Mouse (Mus musculus) lung, embryonic 16.5 days (tissue): Measurements from ENCODE around the gene Polg2. TPM values are rescaled to one million over a fixed set of nuclear protein-coding genes. Genes with fewer than 3 reads are reported as not detected.
"Not testable (repeated sequence)": the region's sequence is repeated elsewhere in the genome, so short reads cannot be mapped to it uniquely, and the experiment has no call there.

Experiments
- ATAC-seq: fragments of 200-750 bp; cut with Nextera tagmentation; 2 replicates; pipeline ENCODE4 v1.8.0; 2017; ENCODE audit warnings: low read depth, mild to moderate bottlenecking, moderate library complexity
- H3K27ac ChIP-seq: fragments of 300-500 bp; sonication (generic); 2 replicates; pipeline ENCODE4 v1.5.1; 2014; ENCODE audit warnings: mild to moderate bottlenecking, control low read depth, low read length
- H3K27me3 ChIP-seq: fragments of 300-500 bp; sonication (generic); 2 replicates; pipeline ENCODE4 v1.6.1; 2014; ENCODE audit warnings: low read depth, low read length, mixed read lengths; ENCODE audit not compliant: control insufficient read depth, insufficient read depth
- H3K36me3 ChIP-seq: fragments of 300-500 bp; sonication (generic); 2 replicates; pipeline ENCODE4 v1.6.1; 2014; ENCODE audit warnings: low read length; ENCODE audit not compliant: control insufficient read depth, insufficient read depth
- H3K4me1 ChIP-seq: fragments of 300-500 bp; sonication (generic); replicated peaks from 2 replicates; pipeline ENCODE4 v1.6.1; 2014; ENCODE audit warnings: low read length, mixed read lengths; ENCODE audit not compliant: control insufficient read depth, insufficient read depth
- H3K4me2 ChIP-seq: fragments of 300-500 bp; sonication (generic); 2 replicates; pipeline ENCODE4 v1.6.1; 2014; ENCODE audit warnings: low read depth, low read length, control low read depth
- H3K4me3 ChIP-seq: fragments of 300-500 bp; sonication (generic); 2 replicates; pipeline ENCODE4 v1.5.1; 2014; ENCODE audit warnings: mild to moderate bottlenecking, low read length, control low read depth
- H3K9ac ChIP-seq: fragments of 300-500 bp; sonication (generic); 2 replicates; pipeline ENCODE4 v1.6.1; 2014; ENCODE audit warnings: low read length, control low read depth
- H3K9me3 ChIP-seq: fragments of 300-500 bp; sonication (generic); 2 replicates; pipeline ENCODE4 v1.6.1; 2016; ENCODE audit warnings: low read length; ENCODE audit not compliant: control insufficient read depth
- WGBS: fragments of 180-500 bp; shearing (Covaris S2); extraction: QIAGEN DNeasy Blood & Tissue Kit; methylation state at CpG from one replicate; pipeline ENCODE4 v1.1.7; 2014; 5-methylcytosine and 5-hydroxymethylcytosine counted together
- polyA plus RNA-seq: library from polyadenylated mRNA; unstranded; fragments of >200 nt; fragmentation: Nextera tagmentation; extraction: Ambion mirVana; gene quantifications from 2 replicates; pipeline ENCODE4 v1.2.1, GENCODE M21; 2015

The Polg2 gene
- polyA plus RNA-seq, 1 experiment from 2014 or later = 9.0 TPM

- not testable (repeated sequence) for H3K9me3 ChIP-seq, H3K27me3 ChIP-seq, H3K4me3 ChIP-seq, ATAC-seq, H3K27ac ChIP-seq, H3K4me2 ChIP-seq, H3K9ac ChIP-seq, H3K4me1 ChIP-seq
- H3K36me3 ChIP-seq = peaks cover 30% of the 10 kb centered on the region
- 40% methylated on average over 1 of the region's 1 CpGs for WGBS
Observed at GRCm38 (mm10) chr11:106807442-106807841, 28.1 kb upstream of the Polg2 start.

DNA sequence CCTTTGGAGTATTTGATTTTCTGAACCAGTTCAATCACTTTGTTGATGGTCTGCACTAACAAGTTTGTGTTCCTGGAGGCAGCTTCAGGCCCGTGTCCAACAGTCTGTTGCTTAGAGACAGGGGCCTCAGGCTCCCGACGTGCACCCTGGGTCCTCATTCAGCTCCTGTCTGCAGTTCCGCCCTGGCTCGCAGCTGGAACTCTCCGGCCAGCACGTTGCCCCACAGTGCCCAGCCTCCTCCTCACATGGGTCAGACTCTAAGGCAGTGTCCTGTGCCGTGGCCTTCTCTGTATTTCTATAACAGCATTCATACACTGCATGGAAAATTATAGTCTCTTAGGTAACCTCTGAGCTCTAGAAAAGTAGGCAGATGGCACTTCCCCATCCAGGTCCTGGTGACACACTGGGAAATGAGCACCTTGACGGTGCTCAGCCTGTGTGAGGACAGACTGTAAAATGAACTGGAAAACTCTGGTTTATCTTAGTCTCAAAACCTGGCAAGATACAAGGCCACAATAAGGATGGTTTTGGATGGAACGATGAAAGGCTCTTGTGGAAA, 22.8 kb upstream of the Polg2 start:
- WGBS = 89% methylated on average over 10 of the region's 10 CpGs
- H3K27ac ChIP-seq = no peak overlapping the region
- H3K4me3 ChIP-seq = no peak overlapping the region
- no peaks in the 10 kb centered on the region for H3K4me1 ChIP-seq
- ATAC-seq = no peak
- peaks cover 42% of the 10 kb centered on the region for H3K36me3 ChIP-seq
- H3K4me2 ChIP-seq = no peak overlapping the region
- peaks cover 4% of the 10 kb centered on the region; the same call in 1 of the 2 replicates for H3K9me3 ChIP-seq
- H3K9ac ChIP-seq = no peak overlapping the region
- no peaks in the 10 kb centered on the region for H3K27me3 ChIP-seq

DNA sequence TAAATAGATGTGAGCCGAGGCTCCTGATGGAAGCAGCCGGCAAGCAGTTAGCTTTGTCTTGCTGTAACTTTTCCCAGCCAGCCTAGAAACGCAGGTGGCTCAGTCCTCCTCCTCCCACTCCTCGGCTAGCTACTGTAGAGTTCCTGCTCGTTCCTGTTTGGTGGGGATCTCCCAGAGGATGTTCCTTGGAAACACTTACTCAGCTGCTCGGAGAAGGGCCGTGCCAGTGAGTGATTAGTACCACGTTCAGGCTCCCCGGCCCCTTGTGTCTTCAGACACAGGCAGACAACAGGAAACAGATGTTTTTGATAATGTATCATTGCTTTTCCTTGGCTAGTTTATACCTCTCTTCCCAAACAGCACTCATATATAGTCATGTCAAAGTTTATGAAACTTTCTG, 16.3 kb upstream of the Polg2 start:
- peak; percentile 52; the same call in 1 of the 2 replicates for ATAC-seq

DNA sequence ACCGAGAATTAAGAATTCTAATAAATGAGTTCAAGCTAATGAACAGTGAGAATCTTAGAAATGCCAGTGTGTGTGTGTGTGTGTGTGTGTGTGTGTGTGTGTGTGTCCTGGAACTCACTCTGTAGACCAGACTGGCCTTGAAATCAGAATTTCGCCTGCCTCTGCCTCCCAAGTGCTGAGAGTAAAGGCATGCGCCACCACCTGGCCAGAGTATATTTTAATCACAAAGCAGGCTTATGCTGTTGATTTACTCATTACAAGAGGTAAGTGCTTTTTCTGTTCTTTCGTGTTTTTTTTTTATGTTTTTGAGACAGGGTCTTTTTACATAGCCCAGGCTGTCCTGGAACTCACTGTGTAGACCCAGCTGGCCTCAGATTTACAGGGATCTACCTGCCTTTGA, 14.5 kb upstream of the Polg2 start:
- H3K9me3 ChIP-seq = peaks cover 4% of the 10 kb centered on the region; the same call in 1 of the 2 replicates
- H3K27ac ChIP-seq = no peak overlapping the region
- H3K4me2 ChIP-seq = no peak overlapping the region
- H3K4me1 ChIP-seq = peaks cover 5% of the 10 kb centered on the region; the same call in 1 of the 2 replicates
- H3K27me3 ChIP-seq = no peaks in the 10 kb centered on the region
- no peak overlapping the region for H3K9ac ChIP-seq
- 80% methylated on average over 4 of the region's 4 CpGs for WGBS
- ATAC-seq = no peak
- peaks cover 21% of the 10 kb centered on the region for H3K36me3 ChIP-seq
- H3K4me3 ChIP-seq = no peak overlapping the region

More for the DNA sequence above, 16.3 kb upstream of the Polg2 start:
- peaks cover 4% of the 10 kb centered on the region; the same call in 1 of the 2 replicates for H3K9me3 ChIP-seq
- no peak overlapping the region for H3K4me2 ChIP-seq
- no peak overlapping the region for H3K27ac ChIP-seq
- peaks cover 26% of the 10 kb centered on the region for H3K36me3 ChIP-seq
- 55% methylated on average over 9 of the region's 9 CpGs for WGBS
- 0 out of 2 replicates have a peak, but pooled peaks cover 2% of the 10 kb centered on the region for H3K4me1 ChIP-seq
- no peak overlapping the region for H3K9ac ChIP-seq
- no peaks in the 10 kb centered on the region for H3K27me3 ChIP-seq
- no peak overlapping the region for H3K4me3 ChIP-seq

DNA sequence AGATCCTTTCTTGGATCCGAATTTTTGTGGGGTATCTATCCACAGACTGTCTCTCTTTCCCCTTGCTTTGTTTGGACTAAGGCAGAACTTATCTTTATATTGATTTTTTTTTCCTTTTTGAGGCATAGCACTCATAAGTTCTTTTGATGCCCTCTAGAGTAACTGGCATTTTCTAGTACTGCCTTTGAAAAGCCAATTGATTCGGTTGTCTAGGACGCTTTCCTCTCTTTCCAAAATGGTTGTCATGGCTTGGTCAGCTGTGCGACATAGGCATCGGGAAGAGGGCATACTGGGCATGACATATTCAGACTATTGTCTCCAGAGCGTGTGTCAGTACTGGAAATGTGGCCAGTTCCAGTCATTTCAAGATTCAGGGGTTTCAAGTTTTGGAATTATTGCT, 10.3 kb upstream of the Polg2 start:
- peak overlapping the region; percentile 99 for H3K27ac ChIP-seq
- H3K4me2 ChIP-seq = peak overlapping the region; percentile 90
- H3K36me3 ChIP-seq = peaks cover 19% of the 10 kb centered on the region
- H3K9ac ChIP-seq = peak overlapping the region; percentile 98
- 0% methylated on average over 6 of the region's 6 CpGs for WGBS
- H3K9me3 ChIP-seq = no peaks in the 10 kb centered on the region
- no peak for ATAC-seq
- H3K4me3 ChIP-seq = peak overlapping the region; percentile 70
- no peaks in the 10 kb centered on the region for H3K27me3 ChIP-seq
- peaks cover 9% of the 10 kb centered on the region for H3K4me1 ChIP-seq

DNA sequence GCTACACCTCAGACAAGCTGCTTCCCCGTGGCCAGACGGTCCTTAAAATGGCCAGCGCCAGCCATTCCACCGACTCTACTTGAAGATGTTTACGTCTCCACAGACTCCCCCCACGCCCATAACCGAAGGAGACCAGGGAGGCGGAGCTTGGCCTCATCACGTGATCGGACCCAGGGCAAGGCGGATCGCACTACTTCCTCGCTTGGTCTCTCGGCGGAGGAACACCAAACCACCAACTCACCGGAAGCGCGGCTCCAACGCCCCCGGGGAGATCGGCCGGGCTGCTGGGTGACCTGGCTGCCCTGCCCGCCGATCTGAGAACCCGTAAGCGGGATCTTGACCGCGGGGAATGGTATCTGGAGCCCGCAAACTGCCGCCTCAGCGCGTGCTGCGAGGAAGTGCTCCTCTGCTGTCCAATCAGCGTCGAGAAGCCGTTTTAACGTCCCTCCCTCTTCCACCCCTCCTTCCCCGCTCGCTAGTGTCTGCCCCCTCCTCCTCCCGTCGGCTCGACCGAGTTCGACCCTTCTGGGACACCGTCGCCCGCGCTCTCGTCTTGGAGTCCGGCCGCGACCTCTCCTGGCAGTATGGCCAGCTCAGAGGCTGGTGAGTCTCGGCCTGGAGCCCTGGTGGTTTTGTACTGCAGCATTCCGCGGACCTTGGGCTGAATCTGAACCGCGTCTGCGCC, 9.6 kb upstream of the Polg2 start, which contains the start of the genes Ddx5 and Cep95:
Ddx5 (minus strand) TSS at position 411 of the 685 bp plus-strand sequence.
Cep95 (plus strand) TSS at position 478 of the 685 bp plus-strand sequence.
- H3K4me1 ChIP-seq = peaks cover 9% of the 10 kb centered on the region
- H3K4me3 ChIP-seq = peak within 1 kb of the TSS; percentile 70
- H3K9me3 ChIP-seq = no peaks in the 10 kb centered on the region
- H3K27me3 ChIP-seq = no peaks in the 10 kb centered on the region
- H3K27ac ChIP-seq = peak within 1 kb of the TSS; percentile 99
- peak within 1 kb of the TSS; percentile 98 for H3K9ac ChIP-seq
- under 1% methylated on average over 58 of the region's 58 CpGs for WGBS
- peaks cover 25% of the 10 kb centered on the region for H3K36me3 ChIP-seq
- peak; percentile 93 for ATAC-seq
- peak within 1 kb of the TSS; percentile 90 for H3K4me2 ChIP-seq

DNA sequence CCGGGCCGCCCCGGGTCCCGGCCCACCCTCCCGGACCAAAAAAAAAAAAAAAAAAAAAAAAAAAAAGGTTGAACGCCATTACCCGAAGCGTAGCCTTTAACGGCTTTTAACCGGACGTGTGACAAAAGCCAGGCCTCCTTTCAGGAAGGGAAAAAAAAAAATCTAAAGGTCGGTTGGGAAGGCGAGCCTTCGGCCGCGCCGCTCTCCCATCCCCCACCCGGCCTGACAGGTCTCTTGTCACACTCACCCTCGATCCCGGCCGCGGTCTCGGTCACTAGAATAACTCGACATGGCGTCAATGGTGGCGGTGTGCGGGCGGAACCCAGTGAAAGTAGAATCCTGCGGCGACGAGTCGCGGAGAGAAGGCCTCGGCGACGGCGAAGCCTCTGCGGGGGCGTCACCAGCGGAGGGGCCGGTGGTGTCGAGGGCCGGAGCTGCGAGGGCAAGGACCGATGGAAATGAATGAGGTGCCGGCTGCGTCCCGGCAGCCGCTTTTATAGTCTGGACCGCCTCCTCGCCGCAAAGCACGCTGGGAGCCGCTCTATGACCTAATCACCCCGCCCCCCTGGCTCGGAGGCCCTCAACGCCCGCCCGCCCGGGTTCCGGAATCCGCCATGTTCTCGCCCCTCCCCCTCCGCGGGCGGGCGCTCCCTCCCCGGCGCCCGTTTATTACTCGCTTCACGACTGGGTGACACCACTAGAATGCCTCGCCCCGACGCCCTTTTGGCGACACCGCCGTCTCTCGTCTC, 8.9 kb upstream of the Polg2 start:
- Histone ChIP-seq H3K4me2 (peak overlapping the region; percentile 48), H3K27ac (peak overlapping the region; percentile 99), H3K4me3 (peak overlapping the region; percentile 70), H3K4me1 (peaks cover 9% of the 10 kb centered on the region), H3K9ac (peak overlapping the region; percentile 98), H3K9me3 (no peaks in the 10 kb centered on the region), H3K27me3 (no peaks in the 10 kb centered on the region), H3K36me3 (peaks cover 32% of the 10 kb centered on the region)
- ATAC-seq = peak; percentile 84
- WGBS = under 1% methylated on average over 78 of the region's 79 CpGs

DNA sequence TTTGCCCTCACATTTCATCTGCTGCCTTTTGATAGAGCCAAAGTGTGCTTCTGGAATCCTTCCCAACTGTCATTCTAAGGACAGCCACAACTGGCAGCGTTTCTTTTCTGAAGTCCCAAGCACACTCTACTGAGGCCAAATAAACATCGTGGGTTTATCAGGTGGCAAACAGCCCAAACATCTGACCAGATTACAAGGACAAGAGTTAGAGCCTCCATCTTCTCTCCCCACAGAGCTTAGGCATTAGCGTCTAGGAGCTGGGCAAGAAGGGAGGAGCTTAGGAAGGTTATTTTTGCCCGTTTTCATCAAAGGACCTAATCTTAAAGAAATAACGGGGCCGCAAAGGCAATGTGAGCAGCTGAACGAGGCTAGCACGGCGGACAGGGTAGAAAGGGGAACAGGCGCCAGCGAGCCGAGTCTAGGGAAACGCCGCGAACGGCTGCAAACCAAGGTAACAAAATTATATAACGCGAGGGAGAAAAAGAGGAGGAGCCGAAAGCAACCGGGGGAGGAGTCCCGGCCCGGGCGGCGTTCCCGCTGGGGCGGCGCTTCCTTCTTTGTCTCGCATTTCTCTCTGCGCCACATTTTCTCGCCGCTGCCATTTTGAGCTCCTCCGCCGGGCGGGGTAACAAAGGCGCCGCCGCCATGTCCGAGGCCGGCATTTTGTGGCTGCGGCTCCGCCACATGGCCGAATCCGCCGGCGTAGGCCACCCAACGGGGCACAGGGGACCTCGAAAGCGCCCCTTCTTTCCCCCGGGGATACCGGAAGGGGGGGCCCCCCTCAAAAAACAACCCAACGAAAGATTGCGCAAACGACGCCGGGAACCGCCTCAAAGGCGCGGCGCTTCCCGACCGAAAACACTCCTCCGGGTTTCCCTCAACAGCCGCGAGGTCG, 8.0 kb upstream of the Polg2 start:
- Histone ChIP-seq H3K4me2 (peak overlapping the region; percentile 70), H3K4me1 (peaks cover 9% of the 10 kb centered on the region), H3K9me3 (no peaks in the 10 kb centered on the region), H3K4me3 (peak overlapping the region; percentile 70), H3K27me3 (no peaks in the 10 kb centered on the region), H3K27ac (peak overlapping the region; percentile 99), H3K9ac (peak overlapping the region; percentile 98), H3K36me3 (peaks cover 35% of the 10 kb centered on the region)
- peak; percentile 41 for ATAC-seq
- under 1% methylated on average over 65 of the region's 65 CpGs for WGBS
